Mouse (Mus musculus): Measurements from ENCODE around the gene Wrnip1. TPM values are rescaled to one million over a fixed set of nuclear protein-coding genes. Genes with fewer than 3 reads are reported as not detected.

Wrnip1 gene
- total RNA-seq, 2 experiments from 2014 or later: 56.4 to 60.6 TPM

DNA sequence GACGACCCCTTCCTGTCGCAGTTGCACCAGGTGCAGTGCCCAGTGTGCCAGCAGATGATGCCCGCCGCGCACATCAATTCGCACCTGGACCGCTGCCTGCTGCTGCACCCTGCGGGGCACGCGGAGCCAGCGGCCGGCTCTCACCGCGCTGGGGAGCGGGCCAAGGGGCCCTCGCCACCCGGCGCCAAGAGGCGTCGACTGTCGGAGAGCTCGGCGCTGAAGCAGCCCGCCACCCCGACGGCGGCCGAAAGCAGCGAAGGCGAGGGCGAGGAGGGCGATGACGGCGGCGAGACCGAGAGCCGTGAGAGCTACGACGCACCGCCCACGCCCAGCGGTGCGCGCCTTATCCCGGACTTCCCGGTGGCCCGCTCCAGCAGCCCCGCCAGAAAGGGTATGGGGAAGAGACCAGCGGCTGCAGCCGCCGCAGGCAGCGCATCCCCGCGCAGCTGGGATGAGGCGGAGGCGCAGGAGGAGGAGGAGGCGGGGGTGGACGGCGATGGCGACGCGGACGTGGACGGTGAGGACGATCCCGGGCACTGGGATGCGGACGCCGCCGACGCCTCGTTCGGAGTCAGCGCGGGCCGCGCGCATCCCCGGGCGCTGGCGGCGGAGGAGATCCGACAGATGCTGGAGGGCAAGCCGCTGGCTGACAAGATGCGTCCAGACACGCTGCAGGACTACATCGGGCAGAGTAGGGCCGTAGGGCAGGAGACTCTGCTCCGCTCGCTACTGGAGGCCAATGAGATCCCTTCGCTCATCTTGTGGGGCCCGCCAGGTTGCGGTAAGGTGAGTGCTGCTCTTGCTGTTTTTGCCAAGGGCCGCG, 632 bp downstream of the Wrnip1 start, which contains the start of gene D930007J09Rik:
D930007J09Rik (minus strand) TSS at position 591 of the 823 bp plus-strand sequence.
- intact Hi-C loops (cut with DNase I): no loop called here
- DNase-seq (ENCODE audit: low spot score in 2 of 2): peak; percentile 49 to 61

- intact Hi-C loops (cut with DNase I): no loop called here
These were observed 2.0 kb downstream of the Wrnip1 start for GRCm38 (mm10) chr13:32803701-32804345.

DNA sequence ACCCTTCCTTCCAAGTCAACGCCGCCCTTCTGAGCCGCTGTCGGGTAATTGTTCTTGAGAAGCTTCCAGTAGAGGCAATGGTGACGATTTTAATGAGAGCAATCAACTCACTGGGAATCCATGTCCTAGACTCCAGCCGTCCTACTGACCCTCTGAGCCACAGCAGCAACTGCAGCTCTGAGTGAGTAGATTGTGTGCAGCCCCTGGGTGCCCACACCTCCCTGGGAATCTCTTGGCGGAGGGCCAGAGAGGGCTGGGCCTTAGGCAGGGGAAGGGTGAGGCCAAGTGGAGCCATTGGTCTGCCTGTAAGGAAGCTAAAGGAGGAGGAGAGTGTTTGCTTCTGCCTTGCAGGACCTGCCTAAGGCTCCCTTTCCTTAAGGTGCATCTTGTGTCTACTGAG, 5.0 kb downstream of the Wrnip1 start:
- no peak for DNase-seq (ENCODE audit: low spot score in 2 of 2)
- intact Hi-C loops (cut with DNase I): no loop called here

More at GRCm38 (mm10) chr13:32803701-32804345, 2.0 kb downstream of the Wrnip1 start:
- no peak for DNase-seq (ENCODE audit: low spot score in 2 of 2)

DNA sequence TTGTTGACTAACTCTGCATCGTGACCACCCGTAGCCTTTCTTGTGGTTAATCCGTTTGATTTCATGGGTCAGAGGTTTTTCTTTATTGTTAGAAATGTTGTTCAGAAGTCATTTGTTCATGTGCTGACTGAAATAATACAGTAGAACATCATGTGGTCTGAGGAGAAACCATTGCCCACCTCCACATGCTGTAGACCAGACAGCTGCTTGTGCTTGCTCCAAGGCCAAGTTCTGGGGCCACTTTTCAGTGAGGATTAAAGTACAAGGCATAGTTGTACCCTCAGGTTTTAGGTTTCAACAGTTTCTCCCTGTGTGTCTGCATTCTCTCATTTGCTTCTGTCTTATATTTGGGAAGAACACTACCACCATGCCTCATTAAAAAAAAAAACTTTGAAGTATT, 5.8 kb downstream of the Wrnip1 start:
- DNase-seq (ENCODE audit: low spot score in 2 of 2): no peak
- intact Hi-C loops (cut with DNase I): no loop called here

DNA sequence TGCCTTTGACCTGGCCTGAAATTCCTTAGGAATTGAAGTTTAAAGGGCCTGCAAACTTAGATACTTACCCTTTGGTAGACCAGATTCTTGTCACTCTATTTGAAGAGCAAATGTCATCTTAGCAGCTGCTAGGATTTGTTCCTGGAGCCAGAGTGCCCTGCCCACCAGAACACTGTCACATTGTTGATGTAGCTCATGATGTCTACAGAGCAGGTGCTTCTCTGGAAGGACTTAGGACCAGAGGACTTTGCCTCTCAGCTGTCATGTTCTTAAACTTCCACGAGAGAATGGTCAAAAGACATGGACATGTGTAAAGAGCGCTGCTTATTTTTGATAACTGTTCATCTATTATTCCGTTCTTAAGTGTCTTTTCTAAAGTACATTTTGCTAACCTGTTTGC, 17.4 kb downstream of the Wrnip1 start:
- no peak for DNase-seq (ENCODE audit: low spot score in 2 of 2)

GRCm38 (mm10) chr13:32819926-32820325, 18.1 kb downstream of the Wrnip1 start:
- DNase-seq (ENCODE audit: low spot score in 2 of 2): no peak
- intact Hi-C loops (cut with DNase I): no loop called here

More for the DNA sequence above, 17.4 kb downstream of the Wrnip1 start:
- intact Hi-C loops (cut with DNase I): no loop called here

GRCm38 (mm10) chr13:32821671-32822070, 19.8 kb downstream of the Wrnip1 start:
- intact Hi-C loops (cut with DNase I): no loop called here
- no peak for DNase-seq (ENCODE audit: low spot score in 2 of 2)

- no peak for DNase-seq (ENCODE audit: low spot score in 2 of 2)
These were observed 21.3 kb downstream of the Wrnip1 start for GRCm38 (mm10) chr13:32823126-32823525.

GRCm38 (mm10) chr13:32824377-32825330, 22.8 kb downstream of the Wrnip1 start:
- intact Hi-C loops (cut with DNase I): no loop called here
- DNase-seq (ENCODE audit: low spot score in 2 of 2): no peak

More at GRCm38 (mm10) chr13:32823126-32823525, 21.3 kb downstream of the Wrnip1 start:
- intact Hi-C loops (cut with DNase I): no loop called here

DNA sequence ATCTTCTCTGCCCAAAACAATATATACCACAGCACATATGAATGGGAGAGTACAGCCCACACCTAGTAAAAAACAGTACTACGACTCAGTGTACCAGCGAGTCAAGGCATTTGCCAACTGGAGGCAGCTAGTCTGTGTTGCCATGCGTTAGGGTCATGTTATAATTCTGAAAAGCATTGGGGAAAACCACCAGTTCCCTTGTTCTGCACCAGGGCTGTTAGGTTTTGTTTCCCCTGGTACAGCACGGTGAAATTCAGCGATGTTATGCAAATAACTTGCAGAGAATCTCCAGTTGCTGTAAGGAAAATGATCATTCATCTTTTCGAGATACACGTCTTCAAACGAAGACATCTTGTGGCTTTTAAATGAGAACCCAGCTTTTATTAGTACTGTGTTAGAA, 23.7 kb downstream of the Wrnip1 start:
- intact Hi-C loops (cut with DNase I): no loop called here
- no peak for DNase-seq (ENCODE audit: low spot score in 2 of 2)

- intact Hi-C loops (cut with DNase I): no loop called here
- no peak for DNase-seq (ENCODE audit: low spot score in 2 of 2)
These were observed 25.4 kb downstream of the Wrnip1 start for GRCm38 (mm10) chr13:32827111-32827822.

GRCm38 (mm10) chr13:32827951-32828350, 26.1 kb downstream of the Wrnip1 start:
- intact Hi-C loops (cut with DNase I): no loop called here
- peak; percentile 63 to 65 for DNase-seq (ENCODE audit: low spot score in 2 of 2)

DNA sequence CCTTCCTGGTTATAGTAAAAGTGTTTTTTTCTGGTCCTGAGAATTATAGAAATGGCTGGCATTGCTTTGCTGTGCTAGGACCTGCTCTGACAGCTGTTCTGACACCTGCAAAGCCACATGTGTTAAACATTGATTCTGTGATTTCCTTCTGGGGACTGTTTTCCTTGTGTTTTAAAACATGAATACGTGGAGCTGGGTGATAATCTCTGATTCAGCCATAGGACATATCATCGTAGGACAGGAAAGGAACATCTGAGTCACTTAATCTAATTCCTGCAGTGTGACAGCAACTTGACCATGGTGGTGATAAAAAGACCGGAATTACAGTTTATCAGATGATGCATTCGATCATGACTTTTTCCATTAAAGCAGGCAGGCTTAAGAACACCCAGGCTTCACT, 27.0 kb downstream of the Wrnip1 start:
- DNase-seq (ENCODE audit: low spot score in 2 of 2): no peak
- intact Hi-C loops (cut with DNase I): no loop called here

DNA sequence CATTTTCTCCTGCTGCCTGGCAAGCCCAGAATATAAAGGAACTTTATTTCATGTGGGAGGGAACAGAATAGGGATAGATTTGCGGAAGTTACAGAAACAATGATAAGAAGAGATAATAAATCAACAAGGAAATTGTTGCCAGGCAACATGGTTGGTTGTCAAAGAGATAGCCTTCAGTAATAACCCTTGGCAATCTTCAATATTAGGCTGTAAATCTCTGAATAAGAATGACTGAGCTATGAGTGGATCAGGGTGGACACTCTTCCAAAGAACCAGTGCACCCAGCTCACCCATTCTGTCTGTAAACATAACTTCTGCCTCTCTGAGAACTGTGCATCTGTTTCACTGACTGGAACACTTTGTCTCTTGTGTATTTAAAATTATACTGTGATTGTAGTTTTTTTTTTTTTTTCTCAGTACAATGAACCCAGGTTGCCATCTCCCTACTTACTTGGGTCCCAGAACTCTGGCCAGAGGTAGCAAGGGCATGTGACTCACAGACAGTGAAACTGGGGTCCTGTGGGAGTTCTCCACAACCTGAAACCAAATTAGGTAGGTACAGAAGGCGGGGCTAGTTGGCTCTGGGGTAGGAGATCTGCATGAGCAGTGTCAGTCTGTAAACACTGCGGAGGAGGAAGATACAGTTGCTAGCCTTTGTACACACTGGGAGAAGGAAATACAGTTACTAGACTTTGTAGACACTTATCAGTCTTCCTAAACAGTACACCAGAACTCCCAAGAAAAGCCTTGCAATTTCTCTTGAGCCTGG, 29.9 kb downstream of the Wrnip1 start:
- DNase-seq (ENCODE audit: low spot score in 2 of 2): no peak
- intact Hi-C loops (cut with DNase I): no loop called here

- DNase-seq (ENCODE audit: low spot score in 2 of 2): peak in 1 of 2 experiments; percentile 18
- intact Hi-C loops (cut with DNase I): no loop called here
These were observed 30.9 kb downstream of the Wrnip1 start for GRCm38 (mm10) chr13:32832776-32833175.

DNA sequence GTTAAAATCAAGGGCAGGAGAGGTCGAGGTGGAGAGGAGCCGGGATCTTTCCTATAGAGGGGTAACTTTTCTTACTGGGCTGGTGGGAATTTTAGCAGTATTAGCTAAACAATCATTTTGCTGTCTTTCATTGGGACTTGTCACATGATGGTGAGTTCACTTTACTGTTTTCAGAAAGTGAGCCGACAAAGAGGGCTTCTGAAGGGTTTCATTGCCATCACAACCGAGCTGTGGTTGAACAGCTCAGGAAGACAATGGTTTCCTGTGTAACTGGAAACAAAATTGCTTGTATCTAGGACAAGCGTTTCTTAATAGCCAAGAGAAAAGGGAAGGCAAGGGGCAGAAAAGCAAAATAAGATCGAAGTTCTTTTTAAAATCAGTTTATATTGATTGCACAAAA, 31.4 kb downstream of the Wrnip1 start:
- intact Hi-C loops (cut with DNase I): no loop called here
- DNase-seq (ENCODE audit: low spot score in 2 of 2): no peak

DNA sequence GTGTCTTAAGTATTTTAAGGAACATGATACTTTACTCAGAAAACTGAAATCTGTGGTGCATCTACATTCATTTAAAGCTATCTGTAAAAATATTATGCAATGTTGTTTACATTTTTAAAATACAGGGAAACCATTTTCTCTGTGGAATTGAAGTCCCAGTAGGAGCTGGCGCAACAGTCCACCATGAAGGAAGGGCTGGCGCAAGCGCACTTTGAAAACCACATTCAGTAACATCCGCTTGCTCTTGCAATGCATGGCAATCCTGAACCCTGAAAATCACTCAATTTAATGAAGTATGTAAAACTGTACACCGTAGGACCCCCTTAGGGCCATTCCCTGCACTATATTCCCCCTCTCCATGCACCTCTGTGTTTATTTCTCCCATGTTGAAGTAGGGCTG, 32.7 kb downstream of the Wrnip1 start:
- intact Hi-C loops (cut with DNase I): no loop called here

DNA sequence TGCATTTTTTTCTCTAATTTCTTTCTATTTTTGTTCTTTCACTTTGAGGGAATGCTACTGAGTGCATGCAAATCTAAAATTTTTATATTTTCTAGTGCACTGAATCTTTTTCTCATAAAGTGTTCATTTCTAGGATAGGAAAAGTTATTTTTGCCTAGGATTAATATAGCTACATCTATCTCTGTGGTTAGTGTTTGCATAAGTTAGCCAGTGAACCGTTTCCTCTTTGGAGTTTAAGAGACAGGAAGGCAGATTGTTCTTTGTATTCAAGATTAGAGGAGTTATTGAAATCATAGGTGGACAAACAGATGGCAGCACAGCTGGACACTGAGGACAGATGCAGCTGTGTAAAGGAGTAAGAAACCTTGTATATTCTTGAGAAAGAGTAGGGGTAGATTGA, 37.5 kb downstream of the Wrnip1 start:
- intact Hi-C loops (cut with DNase I): no loop called here
- no peak for DNase-seq (ENCODE audit: low spot score in 2 of 2)

More for the DNA sequence above, 32.7 kb downstream of the Wrnip1 start:
- no peak for DNase-seq (ENCODE audit: low spot score in 2 of 2)

All from left cerebral cortex, postnatal 14 days (tissue).